Mouse (Mus musculus): ENCODE data around the gene Upk2.

GRCm38 (mm10) chr9:44410647-44411336, 44.0 kb downstream of the Upk2 start:
- TF ChIP-seq CTCF (IDR thresholded peaks at IDR 0.05; ENCODE audit: insufficient read depth, low read length) (no peak), POLR2A (IDR thresholded peaks at IDR 0.05; ENCODE audit: borderline replicate concordance, extremely low read depth, low read depth, low read length) (no peak)

Data from lung, adult 2 months (tissue).